Mouse (Mus musculus): ENCODE measurements at regions not wholly inside any gene's neighbourhood (a gene's known extent, or its start where the extent isn't known, plus 50 kb on each side); places are given as distances from the start of the nearest gene placed in this dataset.

DNA sequence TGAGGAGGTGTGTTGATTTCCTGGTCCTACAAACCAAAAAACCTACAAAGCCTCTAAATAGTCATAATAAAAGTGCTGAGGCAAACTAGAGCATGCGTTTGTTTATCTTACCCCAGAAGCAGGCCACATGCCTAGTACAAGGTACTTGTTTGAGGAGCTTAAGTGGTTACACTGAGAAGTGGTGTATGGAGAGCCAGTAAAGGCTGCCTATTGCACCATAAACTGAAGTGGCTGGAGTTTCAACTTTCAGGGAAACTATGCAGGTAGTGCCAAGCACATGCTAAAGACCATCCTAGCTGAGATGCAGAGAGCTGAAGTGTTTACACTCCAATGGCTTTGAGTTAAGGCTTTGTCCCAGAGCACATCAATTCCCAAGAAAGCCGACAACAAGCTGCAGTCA is 86.5 kb upstream of the Fut8 start:
- H3K9me3 ChIP-seq (ENCODE audit: control insufficient read depth, low read length): no peaks in the 10 kb centered on the region
- no peaks in the 10 kb centered on the region for H3K4me1 ChIP-seq (ENCODE audit: control insufficient read depth, insufficient read depth, low read length)
- no peak overlapping the region for H3K9ac ChIP-seq (replicated peaks; ENCODE audit: low read length)
- ATAC-seq (ENCODE audit: low FRiP score, low TSS enrichment) (no peak), DNase-seq (no peak)
- no peak overlapping the region for H3K4me3 ChIP-seq (replicated peaks; ENCODE audit: low read depth, low read length)
- H3K4me2 ChIP-seq (ENCODE audit: low read length): no peak overlapping the region
- no peaks in the 10 kb centered on the region for H3K27me3 ChIP-seq (ENCODE audit: control insufficient read depth, insufficient read depth, low read length)
- no peak overlapping the region for H3K27ac ChIP-seq (replicated peaks; ENCODE audit: low read depth, low read length)
- 92% methylated on average over 2 of the region's 2 CpGs for WGBS
- no peaks in the 10 kb centered on the region for H3K36me3 ChIP-seq (ENCODE audit: control insufficient read depth, insufficient read depth, low read length)

DNA sequence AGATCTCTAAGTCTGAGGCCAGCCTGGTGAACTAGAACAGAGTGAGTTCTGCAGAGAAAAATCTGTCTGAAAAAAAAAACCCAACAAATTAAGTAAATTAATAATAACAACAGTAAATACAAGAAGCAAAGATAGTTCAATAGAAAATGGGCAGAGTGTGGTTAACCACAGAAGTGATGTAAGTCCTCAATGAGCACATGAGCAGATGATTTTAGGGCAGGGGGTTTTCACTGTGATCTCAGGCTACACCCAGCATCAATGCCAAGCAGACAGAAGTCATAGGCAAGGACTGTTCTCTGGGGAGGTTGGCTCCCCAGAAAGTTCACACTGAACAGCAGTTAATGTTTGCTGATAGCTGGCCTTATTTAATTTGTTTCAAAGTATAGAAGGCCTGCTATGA is 88.1 kb upstream of the Fut8 start:
- Histone ChIP-seq H3K27ac (replicated peaks; ENCODE audit: low read depth, low read length) (no peak overlapping the region), H3K4me2 (ENCODE audit: low read length) (no peak overlapping the region), H3K36me3 (ENCODE audit: control insufficient read depth, insufficient read depth, low read length) (no peaks in the 10 kb centered on the region), H3K27me3 (ENCODE audit: control insufficient read depth, insufficient read depth, low read length) (no peaks in the 10 kb centered on the region), H3K9ac (replicated peaks; ENCODE audit: low read length) (no peak overlapping the region), H3K4me3 (replicated peaks; ENCODE audit: low read depth, low read length) (no peak overlapping the region), H3K4me1 (ENCODE audit: control insufficient read depth, insufficient read depth, low read length) (no peaks in the 10 kb centered on the region), H3K9me3 (ENCODE audit: control insufficient read depth, low read length) (no peaks in the 10 kb centered on the region)
- ATAC-seq (ENCODE audit: low FRiP score, low TSS enrichment): no peak
- no peak for DNase-seq

DNA sequence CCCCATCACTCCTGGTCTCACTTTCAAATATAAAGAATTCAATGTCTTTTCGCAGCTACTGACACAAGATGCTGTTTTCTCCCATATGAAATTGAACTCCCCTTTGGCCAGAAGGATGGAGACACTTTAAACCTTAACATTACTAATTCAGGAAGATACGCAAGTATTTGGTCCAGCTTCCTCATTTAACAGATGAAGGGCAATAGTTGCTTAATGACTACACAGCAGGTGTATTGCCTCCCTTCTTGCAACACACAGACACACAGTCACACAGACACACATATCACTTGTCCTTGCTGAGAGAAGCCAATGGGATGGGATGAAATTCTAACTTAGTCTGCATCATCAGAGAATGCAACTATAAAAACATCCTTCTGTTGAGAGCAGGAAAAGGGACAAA is 89.8 kb upstream of the Fut8 start:
- Histone ChIP-seq H3K4me1 (ENCODE audit: control insufficient read depth, insufficient read depth, low read length) (no peaks in the 10 kb centered on the region), H3K27ac (replicated peaks; ENCODE audit: low read depth, low read length) (no peak overlapping the region), H3K4me2 (ENCODE audit: low read length) (no peak overlapping the region), H3K4me3 (replicated peaks; ENCODE audit: low read depth, low read length) (no peak overlapping the region), H3K9ac (replicated peaks; ENCODE audit: low read length) (no peak overlapping the region), H3K9me3 (ENCODE audit: control insufficient read depth, low read length) (no peaks in the 10 kb centered on the region), H3K36me3 (ENCODE audit: control insufficient read depth, insufficient read depth, low read length) (no peaks in the 10 kb centered on the region), H3K27me3 (ENCODE audit: control insufficient read depth, insufficient read depth, low read length) (no peaks in the 10 kb centered on the region)
- DNase-seq (no peak), ATAC-seq (ENCODE audit: low FRiP score, low TSS enrichment) (no peak)
- 96% methylated on average over 2 of the region's 2 CpGs for WGBS

DNA sequence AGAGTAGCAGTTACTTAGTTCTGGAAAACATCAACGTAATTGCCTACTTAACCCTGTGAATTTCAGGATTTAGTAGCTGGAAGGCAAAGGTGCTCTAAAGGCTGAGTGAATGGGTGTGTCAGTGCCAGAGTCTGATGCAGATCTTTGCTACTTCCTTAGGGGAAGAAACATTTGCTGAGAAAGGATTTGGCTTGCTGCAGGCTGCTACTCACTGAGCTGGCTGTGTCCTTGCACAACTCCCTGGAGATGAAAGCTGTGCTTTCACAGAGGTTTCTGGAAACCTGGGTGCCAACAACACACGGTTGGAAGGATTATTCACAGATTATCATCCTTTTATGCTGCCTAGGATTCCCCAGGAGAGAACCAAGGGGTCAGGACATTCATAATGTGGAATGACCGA is 94.0 kb upstream of the Fut8 start:
- Histone ChIP-seq H3K9ac (replicated peaks; ENCODE audit: low read length) (no peak overlapping the region), H3K27me3 (ENCODE audit: control insufficient read depth, insufficient read depth, low read length) (no peaks in the 10 kb centered on the region), H3K36me3 (ENCODE audit: control insufficient read depth, insufficient read depth, low read length) (no peaks in the 10 kb centered on the region), H3K4me1 (ENCODE audit: control insufficient read depth, insufficient read depth, low read length) (no peaks in the 10 kb centered on the region), H3K4me3 (replicated peaks; ENCODE audit: low read depth, low read length) (no peak overlapping the region), H3K4me2 (ENCODE audit: low read length) (no peak overlapping the region), H3K9me3 (ENCODE audit: control insufficient read depth, low read length) (no peaks in the 10 kb centered on the region), H3K27ac (replicated peaks; ENCODE audit: low read depth, low read length) (no peak overlapping the region)
- ATAC-seq (ENCODE audit: low FRiP score, low TSS enrichment) (no peak), DNase-seq (no peak)
- WGBS: 63% methylated on average over 3 of the region's 3 CpGs

DNA sequence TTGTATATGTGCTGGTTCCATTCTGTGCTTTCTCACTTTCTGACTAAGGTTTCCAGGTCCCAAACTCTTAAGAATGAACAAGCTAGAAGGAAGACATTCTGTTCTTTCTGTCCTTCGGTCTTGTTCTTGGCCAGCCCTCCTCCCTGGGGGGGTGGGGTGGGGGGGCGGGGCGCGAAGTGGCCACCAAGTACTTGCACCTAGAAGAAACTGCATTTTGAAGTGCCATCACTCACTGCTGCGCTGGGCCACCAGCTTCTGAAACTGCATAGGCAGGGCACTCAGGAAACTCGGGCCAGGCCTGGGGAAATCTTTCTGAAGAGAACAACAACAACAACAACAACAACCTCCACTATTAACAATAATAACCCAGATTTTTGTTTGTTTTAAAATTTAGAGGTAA is 94.4 kb upstream of the Fut8 start:
- Histone ChIP-seq H3K9ac (replicated peaks; ENCODE audit: low read length) (no peak overlapping the region), H3K4me3 (replicated peaks; ENCODE audit: low read depth, low read length) (no peak overlapping the region), H3K36me3 (ENCODE audit: control insufficient read depth, insufficient read depth, low read length) (no peaks in the 10 kb centered on the region), H3K27me3 (ENCODE audit: control insufficient read depth, insufficient read depth, low read length) (no peaks in the 10 kb centered on the region), H3K9me3 (ENCODE audit: control insufficient read depth, low read length) (no peaks in the 10 kb centered on the region), H3K4me2 (ENCODE audit: low read length) (no peak overlapping the region), H3K27ac (replicated peaks; ENCODE audit: low read depth, low read length) (no peak overlapping the region), H3K4me1 (ENCODE audit: control insufficient read depth, insufficient read depth, low read length) (no peaks in the 10 kb centered on the region)
- DNase-seq (no peak), ATAC-seq (ENCODE audit: low FRiP score, low TSS enrichment) (no peak)
- 85% methylated on average over 6 of the region's 6 CpGs for WGBS

DNA sequence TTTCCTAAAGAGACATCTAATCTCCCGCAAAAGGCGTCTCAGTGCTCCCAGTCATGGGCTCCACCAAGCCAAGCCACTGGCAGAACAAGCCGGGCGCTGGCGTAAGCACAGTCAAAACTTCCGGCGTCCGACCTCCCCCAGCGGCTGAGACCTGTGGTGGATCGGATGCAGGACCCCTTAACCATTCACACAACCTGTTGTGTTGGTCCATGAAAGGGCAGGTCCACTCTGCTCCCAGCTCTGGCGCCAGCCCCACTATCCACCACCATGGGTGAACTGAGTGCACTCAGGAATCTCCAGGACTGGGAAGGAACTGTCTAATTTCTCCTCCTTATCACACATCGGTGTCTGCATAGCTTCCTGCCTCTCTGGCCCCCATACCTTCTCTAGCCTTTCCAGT is 94.8 kb upstream of the Fut8 start:
- Histone ChIP-seq H3K4me1 (ENCODE audit: control insufficient read depth, insufficient read depth, low read length) (no peaks in the 10 kb centered on the region), H3K4me2 (ENCODE audit: low read length) (no peak overlapping the region), H3K27me3 (ENCODE audit: control insufficient read depth, insufficient read depth, low read length) (no peaks in the 10 kb centered on the region), H3K27ac (replicated peaks; ENCODE audit: low read depth, low read length) (no peak overlapping the region), H3K36me3 (ENCODE audit: control insufficient read depth, insufficient read depth, low read length) (no peaks in the 10 kb centered on the region), H3K9ac (replicated peaks; ENCODE audit: low read length) (no peak overlapping the region), H3K9me3 (ENCODE audit: control insufficient read depth, low read length) (no peaks in the 10 kb centered on the region), H3K4me3 (replicated peaks; ENCODE audit: low read depth, low read length) (no peak overlapping the region)
- 85% methylated on average over 12 of the region's 12 CpGs for WGBS
- DNase-seq: no peak
- no peak for ATAC-seq (ENCODE audit: low FRiP score, low TSS enrichment)

DNA sequence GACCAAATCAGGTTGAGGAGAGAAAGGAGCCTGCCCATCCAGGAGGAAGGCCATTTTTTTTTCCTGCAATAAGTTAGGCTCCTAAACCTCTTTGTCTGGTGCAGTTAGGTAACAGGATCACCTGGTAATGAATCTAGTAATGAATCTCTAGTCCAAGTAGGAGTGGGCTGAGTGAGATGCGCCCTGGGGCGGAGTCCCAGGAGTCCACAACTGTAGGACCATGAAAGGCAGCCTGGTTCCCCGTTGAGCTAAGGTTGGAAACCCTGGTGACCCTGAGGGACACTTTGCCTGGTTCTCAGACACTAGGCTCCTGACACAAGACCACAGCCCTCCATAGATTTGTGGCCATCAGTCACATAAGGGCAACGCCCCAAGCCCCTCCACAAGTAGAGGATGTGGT is 95.7 kb upstream of the Fut8 start:
- 86% methylated on average over 4 of the region's 4 CpGs for WGBS
- H3K4me2 ChIP-seq (ENCODE audit: low read length): no peak overlapping the region
- no peak for DNase-seq
- ATAC-seq (ENCODE audit: low FRiP score, low TSS enrichment): no peak
- no peaks in the 10 kb centered on the region for H3K9me3 ChIP-seq (ENCODE audit: control insufficient read depth, low read length)
- no peak overlapping the region for H3K9ac ChIP-seq (replicated peaks; ENCODE audit: low read length)
- no peaks in the 10 kb centered on the region for H3K27me3 ChIP-seq (ENCODE audit: control insufficient read depth, insufficient read depth, low read length)
- no peaks in the 10 kb centered on the region for H3K4me1 ChIP-seq (ENCODE audit: control insufficient read depth, insufficient read depth, low read length)
- H3K27ac ChIP-seq (replicated peaks; ENCODE audit: low read depth, low read length): no peak overlapping the region
- no peak overlapping the region for H3K4me3 ChIP-seq (replicated peaks; ENCODE audit: low read depth, low read length)
- no peaks in the 10 kb centered on the region for H3K36me3 ChIP-seq (ENCODE audit: control insufficient read depth, insufficient read depth, low read length)

DNA sequence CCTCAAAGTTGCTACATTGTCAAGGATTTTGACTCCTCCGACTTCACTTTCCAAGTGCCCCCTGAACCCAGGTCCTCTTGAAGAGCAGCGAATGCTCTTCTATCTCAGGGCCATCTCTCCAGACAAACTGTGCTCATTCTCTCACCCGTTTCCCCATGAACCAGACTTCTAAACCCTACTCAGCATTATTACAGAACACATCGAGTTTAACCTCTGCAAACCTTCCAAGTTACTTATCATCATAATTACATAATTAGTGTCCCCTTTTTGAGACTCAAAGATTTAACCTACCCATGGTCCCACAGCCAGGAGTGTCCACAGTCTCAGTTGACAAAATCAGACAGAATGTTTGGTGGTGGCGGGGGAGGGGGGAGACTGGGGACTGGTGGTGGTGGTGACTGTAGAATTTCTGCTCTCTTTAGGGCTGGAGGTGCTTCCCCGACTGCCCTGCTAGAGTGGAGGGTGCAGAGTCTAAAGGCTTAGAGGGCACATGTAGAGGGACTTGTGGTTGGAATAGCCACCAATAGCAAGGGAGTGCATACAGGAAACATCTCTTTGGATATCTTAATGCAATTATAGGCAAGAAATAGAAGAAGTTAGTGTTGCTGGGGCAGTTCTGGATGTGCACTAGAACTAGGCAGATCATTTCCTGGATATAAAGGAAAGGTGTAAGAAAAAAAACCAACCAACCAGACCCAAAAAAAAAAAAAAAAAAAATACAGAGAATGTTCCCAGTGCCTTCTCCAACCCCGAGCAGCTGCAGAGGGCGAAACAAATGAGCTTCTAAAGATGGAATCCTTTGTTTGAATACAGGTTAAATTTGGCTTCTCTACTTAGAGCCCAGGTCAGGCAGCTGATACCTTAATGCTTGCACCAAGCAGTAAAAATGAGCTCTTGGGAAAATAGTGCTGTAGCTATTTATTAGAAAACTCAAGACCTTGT is 96.4 kb upstream of the Fut8 start:
- WGBS: 88% methylated on average over 8 of the region's 8 CpGs
- no peak for DNase-seq
- ATAC-seq (ENCODE audit: low FRiP score, low TSS enrichment): no peak
- H3K27ac ChIP-seq (replicated peaks; ENCODE audit: low read depth, low read length): no peak overlapping the region
- H3K4me1 ChIP-seq (ENCODE audit: control insufficient read depth, insufficient read depth, low read length): no peaks in the 10 kb centered on the region
- H3K4me3 ChIP-seq (replicated peaks; ENCODE audit: low read depth, low read length): no peak overlapping the region
- no peak overlapping the region for H3K4me2 ChIP-seq (ENCODE audit: low read length)
- H3K9me3 ChIP-seq (ENCODE audit: control insufficient read depth, low read length): no peaks in the 10 kb centered on the region
- H3K27me3 ChIP-seq (ENCODE audit: control insufficient read depth, insufficient read depth, low read length): no peaks in the 10 kb centered on the region
- no peaks in the 10 kb centered on the region for H3K36me3 ChIP-seq (ENCODE audit: control insufficient read depth, insufficient read depth, low read length)
- no peak overlapping the region for H3K9ac ChIP-seq (replicated peaks; ENCODE audit: low read length)

DNA sequence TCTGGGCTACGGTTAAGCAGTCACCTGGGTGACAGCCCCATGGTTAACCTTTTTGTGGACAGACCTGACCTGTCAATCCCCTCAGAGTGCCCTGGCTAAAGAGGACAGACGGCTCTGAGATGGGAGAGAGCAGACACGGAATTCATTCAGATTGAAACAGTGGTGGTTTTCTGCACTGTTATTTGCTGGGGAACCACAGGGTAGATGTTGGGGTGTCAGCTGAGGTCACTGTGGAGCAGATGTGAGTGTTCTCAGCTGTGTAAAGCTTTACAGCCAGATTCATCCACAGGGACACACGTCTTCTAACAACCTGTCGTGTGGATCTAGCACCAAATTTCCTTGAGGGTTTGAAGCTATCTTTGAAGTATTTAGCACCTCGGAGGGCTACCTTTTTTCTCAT is 97.3 kb upstream of the Fut8 start:
- Histone ChIP-seq H3K36me3 (ENCODE audit: control insufficient read depth, insufficient read depth, low read length) (no peaks in the 10 kb centered on the region), H3K9me3 (ENCODE audit: control insufficient read depth, low read length) (no peaks in the 10 kb centered on the region), H3K27me3 (ENCODE audit: control insufficient read depth, insufficient read depth, low read length) (no peaks in the 10 kb centered on the region), H3K4me3 (replicated peaks; ENCODE audit: low read depth, low read length) (no peak overlapping the region), H3K4me2 (ENCODE audit: low read length) (no peak overlapping the region), H3K27ac (replicated peaks; ENCODE audit: low read depth, low read length) (no peak overlapping the region), H3K9ac (replicated peaks; ENCODE audit: low read length) (no peak overlapping the region), H3K4me1 (ENCODE audit: control insufficient read depth, insufficient read depth, low read length) (no peaks in the 10 kb centered on the region)
- ATAC-seq (ENCODE audit: low FRiP score, low TSS enrichment) (no peak), DNase-seq (no peak)
- WGBS: 75% methylated on average over 6 of the region's 6 CpGs

Data from midbrain, embryonic 14.5 days (tissue).